Mouse (Mus musculus): ENCODE results near the gene Slc26a10. TPM values are rescaled to one million over a fixed set of nuclear protein-coding genes. Genes with fewer than 3 reads are reported as not detected.
"Not testable (repeated sequence)": the region's sequence is repeated elsewhere in the genome, so short reads cannot be mapped to it uniquely, and the experiment has no call there.

Gene Slc26a10
- polyA plus RNA-seq, 1 experiment from 2014 or later: 1.4 TPM

DNA sequence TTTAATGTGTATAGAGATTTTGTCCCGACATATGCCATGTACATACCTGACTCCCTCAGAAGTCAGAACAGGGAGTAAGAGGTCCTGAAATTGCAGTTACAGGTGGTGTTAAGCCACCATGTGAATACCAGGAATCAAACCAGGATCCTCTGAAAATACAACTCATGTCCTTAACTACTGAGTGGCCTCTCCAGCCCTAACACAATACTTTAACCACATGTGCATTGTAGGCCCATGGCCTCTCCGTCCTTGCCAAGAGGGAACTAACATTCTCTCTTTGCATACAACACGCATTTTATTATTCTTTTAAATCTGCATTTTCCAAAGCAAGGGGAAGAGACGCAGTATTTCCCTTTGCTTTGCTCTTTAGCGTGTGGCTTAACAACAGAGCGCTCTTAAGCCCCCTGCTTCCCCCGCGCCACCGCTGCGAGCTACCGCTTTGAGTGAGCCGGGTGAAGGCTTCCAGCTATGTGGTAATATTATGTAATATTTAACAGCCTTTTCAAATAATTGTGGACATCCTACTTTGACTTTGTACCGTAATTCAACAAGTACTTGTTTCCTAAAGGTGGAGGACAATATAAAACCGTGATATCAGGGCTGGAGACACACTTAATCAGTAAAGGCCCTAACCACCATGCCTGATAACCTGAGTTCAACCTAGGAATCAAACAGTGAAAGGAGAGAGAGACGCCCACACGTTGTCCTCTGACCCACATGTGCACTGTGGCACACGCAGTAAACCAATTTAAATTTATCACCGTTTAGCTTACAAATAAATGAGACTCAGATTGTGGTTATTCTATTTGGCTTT lies 41.9 kb downstream of the Slc26a10 start:
- peaks cover 7% of the 10 kb centered on the region; the same call in 1 of the 2 replicates for H3K4me1 ChIP-seq (ENCODE audit: control insufficient read depth, insufficient read depth, low read length)
- H3K4me2 ChIP-seq (ENCODE audit: low read depth, low read length): no peak overlapping the region
- H3K27me3 ChIP-seq (ENCODE audit: control insufficient read depth, insufficient read depth, low read length): no peaks in the 10 kb centered on the region
- ATAC-seq (ENCODE audit: insufficient read depth, low FRiP score): peak; percentile 84
- H3K27ac ChIP-seq (ENCODE audit: low read length): peak overlapping the region; percentile 65; the same call in 1 of the 2 replicates
- no peaks in the 10 kb centered on the region for H3K36me3 ChIP-seq (ENCODE audit: control insufficient read depth, insufficient read depth, low read length)
- no peak overlapping the region for H3K9ac ChIP-seq (ENCODE audit: low read length)
- no peaks in the 10 kb centered on the region for H3K9me3 ChIP-seq (replicated peaks; ENCODE audit: control insufficient read depth, low read length)
- 62% methylated on average over 18 of the region's 18 CpGs for WGBS
- no peak overlapping the region for H3K4me3 ChIP-seq (replicated peaks; ENCODE audit: low read length)

DNA sequence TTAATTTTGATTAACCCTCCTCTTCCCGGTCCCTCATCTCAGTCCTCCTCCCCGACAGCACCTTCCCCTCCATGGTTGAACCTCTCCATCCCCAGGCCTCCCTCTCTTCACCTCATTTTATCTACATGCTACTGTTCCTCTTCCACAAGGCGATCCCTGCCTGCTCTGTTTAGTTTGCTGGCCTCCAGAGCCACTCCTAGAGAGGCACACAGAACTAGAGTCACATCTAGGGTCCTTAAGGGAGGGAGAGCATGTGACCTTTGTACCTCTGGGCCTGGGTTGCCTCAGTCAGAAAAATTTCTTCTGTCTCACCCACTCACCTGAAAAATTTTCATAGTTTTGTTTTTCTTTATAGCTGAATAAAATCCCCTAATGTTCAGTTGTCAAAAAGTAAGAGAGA lies 42.5 kb downstream of the Slc26a10 start:
- Histone ChIP-seq H3K9ac (ENCODE audit: low read length) (no peak overlapping the region), H3K4me2 (ENCODE audit: low read depth, low read length) (no peak overlapping the region), H3K36me3 (ENCODE audit: control insufficient read depth, insufficient read depth, low read length) (no peaks in the 10 kb centered on the region), H3K9me3 (replicated peaks; ENCODE audit: control insufficient read depth, low read length) (no peaks in the 10 kb centered on the region), H3K4me3 (replicated peaks; ENCODE audit: low read length) (no peak overlapping the region), H3K27me3 (ENCODE audit: control insufficient read depth, insufficient read depth, low read length) (no peaks in the 10 kb centered on the region), H3K4me1 (ENCODE audit: control insufficient read depth, insufficient read depth, low read length) (peaks cover 7% of the 10 kb centered on the region; the same call in 1 of the 2 replicates), H3K27ac (ENCODE audit: low read length) (no peak overlapping the region; the same call in 1 of the 2 replicates)
- ATAC-seq (ENCODE audit: insufficient read depth, low FRiP score): no peak
- WGBS: 67% methylated on average over 3 of the region's 3 CpGs

DNA sequence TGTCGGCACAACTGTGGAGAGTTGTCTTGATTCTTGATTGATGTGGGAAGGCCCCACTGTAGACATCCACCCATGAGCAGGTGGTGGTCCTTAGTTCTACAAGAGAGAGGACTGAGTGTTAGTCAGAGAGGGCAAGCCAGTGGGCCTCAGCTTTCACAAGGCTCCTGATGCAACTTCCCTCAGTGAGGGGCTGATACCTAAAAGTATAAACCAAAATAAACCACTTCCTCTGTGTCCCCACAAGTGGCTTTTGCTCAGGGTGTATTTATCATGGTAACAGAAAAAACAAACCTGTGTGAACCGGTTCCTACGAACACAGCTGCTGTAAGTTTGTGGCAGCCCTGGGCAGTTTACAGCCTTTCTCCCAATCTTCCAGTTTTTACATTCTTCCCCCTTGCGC lies 43.9 kb downstream of the Slc26a10 start:
- Histone ChIP-seq H3K9me3 (replicated peaks; ENCODE audit: control insufficient read depth, low read length) (no peaks in the 10 kb centered on the region), H3K4me1 (ENCODE audit: control insufficient read depth, insufficient read depth, low read length) (peaks cover 7% of the 10 kb centered on the region; the same call in 1 of the 2 replicates), H3K36me3 (ENCODE audit: control insufficient read depth, insufficient read depth, low read length) (no peaks in the 10 kb centered on the region), H3K9ac (ENCODE audit: low read length) (no peak overlapping the region), H3K4me2 (ENCODE audit: low read depth, low read length) (no peak overlapping the region), H3K4me3 (replicated peaks; ENCODE audit: low read length) (no peak overlapping the region), H3K27ac (ENCODE audit: low read length) (peak overlapping the region; percentile 17; the same call in 1 of the 2 replicates), H3K27me3 (ENCODE audit: control insufficient read depth, insufficient read depth, low read length) (no peaks in the 10 kb centered on the region)
- ATAC-seq (ENCODE audit: insufficient read depth, low FRiP score): no peak
- WGBS: 63% methylated on average over 4 of the region's 4 CpGs

DNA sequence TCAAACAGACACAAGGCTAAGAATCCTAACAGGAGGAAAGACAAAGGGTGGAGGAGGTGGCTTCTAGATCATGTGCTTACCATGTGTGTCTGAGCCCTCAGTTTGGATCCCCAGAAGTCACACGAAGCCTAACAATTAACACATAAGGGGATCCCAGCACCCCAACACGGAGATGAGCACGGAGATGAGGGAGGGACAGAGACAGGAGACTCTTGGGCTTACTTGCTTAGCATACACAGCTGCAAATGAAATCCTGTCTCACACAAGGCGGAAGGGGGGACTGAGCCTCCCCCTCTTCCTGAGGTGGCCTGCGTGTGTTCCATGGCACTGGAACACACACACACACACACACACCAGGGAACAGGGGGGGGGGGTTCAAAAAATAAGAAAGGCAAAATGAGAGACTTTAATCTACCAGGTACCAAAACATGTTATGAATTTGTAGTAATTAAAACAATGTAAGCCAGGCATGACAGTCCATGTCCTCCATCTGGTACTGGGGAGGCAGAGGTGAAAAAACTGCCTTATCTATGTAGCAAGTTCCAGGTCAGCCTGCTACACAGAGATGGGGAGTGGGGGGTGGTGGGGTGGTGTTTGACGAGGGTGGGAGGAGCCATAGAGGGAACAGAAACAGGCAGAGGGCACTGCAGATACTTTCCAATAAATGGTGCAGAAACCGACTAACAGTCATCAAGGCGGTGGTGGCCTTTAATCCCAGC lies 45.2 kb downstream of the Slc26a10 start:
- H3K9me3 ChIP-seq (replicated peaks; ENCODE audit: control insufficient read depth, low read length): no peaks in the 10 kb centered on the region
- H3K4me2 ChIP-seq (ENCODE audit: low read depth, low read length): no peak overlapping the region
- H3K36me3 ChIP-seq (ENCODE audit: control insufficient read depth, insufficient read depth, low read length): no peaks in the 10 kb centered on the region
- H3K27ac ChIP-seq (ENCODE audit: low read length): 0 out of 2 replicates have a peak overlapping the region, but pooled peaks have one; percentile 17
- ATAC-seq (ENCODE audit: insufficient read depth, low FRiP score): peak; percentile 31; the same call in 1 of the 2 replicates
- no peaks in the 10 kb centered on the region for H3K27me3 ChIP-seq (ENCODE audit: control insufficient read depth, insufficient read depth, low read length)
- 37% methylated on average over 8 of the region's 8 CpGs for WGBS
- H3K4me3 ChIP-seq (replicated peaks; ENCODE audit: low read length): no peak overlapping the region
- H3K4me1 ChIP-seq (ENCODE audit: control insufficient read depth, insufficient read depth, low read length): peaks cover 7% of the 10 kb centered on the region; the same call in 1 of the 2 replicates
- H3K9ac ChIP-seq (ENCODE audit: low read length): 0 out of 2 replicates have a peak overlapping the region, but pooled peaks have one; percentile 26

DNA sequence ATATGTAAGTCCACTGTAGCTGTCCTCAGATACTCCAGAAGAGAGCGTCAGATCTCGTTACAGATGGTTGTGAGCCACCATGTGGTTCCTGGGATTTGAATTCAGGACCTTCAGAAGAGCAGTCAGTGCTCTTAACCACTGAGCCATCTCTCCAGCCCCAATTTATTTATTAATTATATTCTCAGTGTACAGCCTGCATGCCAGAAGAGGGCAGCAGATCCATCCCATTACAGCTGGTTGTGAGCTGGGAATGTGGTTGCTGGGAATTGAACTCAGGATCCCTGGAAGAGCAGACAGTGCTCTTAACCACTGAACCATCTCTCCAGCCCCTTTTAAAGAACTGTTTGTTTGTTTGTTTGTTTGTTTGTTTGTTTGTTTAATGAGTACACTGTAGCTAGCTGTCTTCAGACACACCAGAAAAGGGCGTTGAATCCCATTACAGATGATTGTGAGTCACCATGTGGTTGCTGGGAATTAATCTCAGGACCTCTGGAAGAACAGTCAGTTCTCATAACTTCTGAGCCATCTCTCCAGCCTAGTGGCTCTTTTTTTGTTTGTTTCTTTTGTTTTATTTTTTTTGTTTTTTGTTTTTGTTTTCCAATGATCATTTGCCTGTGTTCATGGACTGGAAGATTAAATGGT lies 45.9 kb downstream of the Slc26a10 start:
- not testable (repeated sequence) for H3K36me3 ChIP-seq (ENCODE audit: control insufficient read depth, insufficient read depth, low read length); H3K27me3 ChIP-seq (ENCODE audit: control insufficient read depth, insufficient read depth, low read length); H3K9ac ChIP-seq (ENCODE audit: low read length); H3K4me2 ChIP-seq (ENCODE audit: low read depth, low read length); H3K4me1 ChIP-seq (ENCODE audit: control insufficient read depth, insufficient read depth, low read length); H3K4me3 ChIP-seq (replicated peaks; ENCODE audit: low read length); ATAC-seq (ENCODE audit: insufficient read depth, low FRiP score); H3K27ac ChIP-seq (ENCODE audit: low read length); H3K9me3 ChIP-seq (replicated peaks; ENCODE audit: control insufficient read depth, low read length)
- 58% methylated on average over 3 of the region's 3 CpGs for WGBS

DNA sequence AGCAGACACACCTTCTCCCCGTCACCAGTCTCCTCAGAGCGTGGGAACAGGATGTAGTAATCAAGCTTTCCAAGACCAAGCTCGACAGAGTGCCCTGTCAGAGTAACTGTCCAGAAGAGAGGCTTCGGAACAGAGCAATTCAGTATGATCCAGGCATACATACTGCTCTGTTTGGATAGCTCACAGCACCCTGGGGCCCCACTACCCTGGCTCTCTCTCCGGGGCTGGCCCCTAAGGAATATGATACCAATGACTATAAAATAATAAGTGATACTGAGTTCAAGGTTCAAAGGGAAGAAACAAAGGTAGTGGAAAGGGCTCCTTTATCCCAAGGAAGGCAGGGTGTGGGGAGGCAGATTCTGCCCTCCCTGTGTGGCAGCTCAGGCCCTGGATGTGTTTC lies 48.0 kb downstream of the Slc26a10 start:
- H3K9ac ChIP-seq (ENCODE audit: low read length): no peak overlapping the region

DNA sequence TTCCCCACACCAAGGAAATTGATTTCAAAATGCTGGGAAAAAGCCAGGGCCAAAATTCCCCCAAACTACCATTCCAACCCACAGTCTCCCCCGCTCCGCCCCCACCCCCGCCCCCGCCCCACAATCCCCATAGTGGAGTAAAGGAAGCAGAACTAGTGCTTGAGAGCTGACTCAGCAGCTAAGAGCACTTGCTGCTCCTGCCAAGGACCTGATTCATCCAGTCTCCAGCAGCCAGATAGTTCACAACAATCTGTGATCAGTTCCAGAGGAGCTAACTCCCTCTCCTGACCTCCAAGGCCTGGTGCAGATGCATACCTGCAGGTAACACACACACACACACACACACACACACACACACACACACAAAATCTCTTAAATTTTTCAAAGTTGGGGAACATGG lies 51.0 kb downstream of the Slc26a10 start:
- WGBS: 68% methylated on average over 4 of the region's 4 CpGs
- H3K36me3 ChIP-seq (ENCODE audit: control insufficient read depth, insufficient read depth, low read length): no peaks in the 10 kb centered on the region
- no peaks in the 10 kb centered on the region for H3K9me3 ChIP-seq (replicated peaks; ENCODE audit: control insufficient read depth, low read length)
- H3K27me3 ChIP-seq (ENCODE audit: control insufficient read depth, insufficient read depth, low read length): no peaks in the 10 kb centered on the region
- ATAC-seq (ENCODE audit: insufficient read depth, low FRiP score): no peak
- H3K4me1 ChIP-seq (ENCODE audit: control insufficient read depth, insufficient read depth, low read length): no peaks in the 10 kb centered on the region
- H3K4me2 ChIP-seq (ENCODE audit: low read depth, low read length): no peak overlapping the region
- no peak overlapping the region for H3K27ac ChIP-seq (ENCODE audit: low read length)
- no peak overlapping the region for H3K9ac ChIP-seq (ENCODE audit: low read length)
- no peak overlapping the region for H3K4me3 ChIP-seq (replicated peaks; ENCODE audit: low read length)

More for the DNA sequence above, 48.0 kb downstream of the Slc26a10 start:
- H3K9me3 ChIP-seq (replicated peaks; ENCODE audit: control insufficient read depth, low read length): no peaks in the 10 kb centered on the region
- no peaks in the 10 kb centered on the region for H3K27me3 ChIP-seq (ENCODE audit: control insufficient read depth, insufficient read depth, low read length)
- 53% methylated on average over 5 of the region's 5 CpGs for WGBS
- ATAC-seq (ENCODE audit: insufficient read depth, low FRiP score): no peak
- H3K4me3 ChIP-seq (replicated peaks; ENCODE audit: low read length): no peak overlapping the region
- no peaks in the 10 kb centered on the region for H3K36me3 ChIP-seq (ENCODE audit: control insufficient read depth, insufficient read depth, low read length)
- no peak overlapping the region for H3K27ac ChIP-seq (ENCODE audit: low read length)
- no peak overlapping the region for H3K4me2 ChIP-seq (ENCODE audit: low read depth, low read length)
- H3K4me1 ChIP-seq (ENCODE audit: control insufficient read depth, insufficient read depth, low read length): peaks cover 7% of the 10 kb centered on the region; the same call in 1 of the 2 replicates

DNA sequence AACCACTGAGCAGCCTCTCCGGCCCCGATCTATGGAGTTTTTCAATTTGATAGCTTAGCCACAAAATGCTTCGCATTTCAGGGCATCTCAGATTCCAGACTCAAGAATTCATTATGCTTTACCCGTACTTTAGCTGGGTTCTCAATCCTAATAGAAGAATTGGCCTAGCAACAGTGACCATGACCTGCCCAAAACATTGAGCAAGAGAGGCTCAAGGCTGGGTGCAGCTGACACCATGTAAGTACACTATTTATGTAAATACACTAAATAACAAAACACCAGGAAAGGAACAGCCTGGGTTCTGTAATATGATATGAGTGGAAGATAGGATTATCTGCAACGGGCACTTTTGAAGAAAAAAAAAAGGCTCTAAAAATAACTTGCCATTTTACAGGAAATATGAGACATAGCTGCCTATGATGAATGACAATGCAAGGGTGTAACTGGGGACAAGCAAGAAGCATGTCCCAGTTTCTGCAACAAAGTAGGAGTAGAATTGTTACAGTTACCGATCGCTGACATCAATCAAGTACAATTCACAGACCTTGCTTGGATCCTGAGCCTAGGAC lies 52.6 kb downstream of the Slc26a10 start:
- H3K36me3 ChIP-seq (ENCODE audit: control insufficient read depth, insufficient read depth, low read length): no peaks in the 10 kb centered on the region
- peaks cover 3% of the 10 kb centered on the region; the same call in 1 of the 2 replicates for H3K4me1 ChIP-seq (ENCODE audit: control insufficient read depth, insufficient read depth, low read length)
- WGBS: 65% methylated on average over 7 of the region's 7 CpGs
- no peak overlapping the region for H3K4me2 ChIP-seq (ENCODE audit: low read depth, low read length)
- no peak overlapping the region for H3K27ac ChIP-seq (ENCODE audit: low read length)
- no peak overlapping the region for H3K4me3 ChIP-seq (replicated peaks; ENCODE audit: low read length)
- H3K9ac ChIP-seq (ENCODE audit: low read length): no peak overlapping the region
- ATAC-seq (ENCODE audit: insufficient read depth, low FRiP score): no peak
- no peaks in the 10 kb centered on the region for H3K27me3 ChIP-seq (ENCODE audit: control insufficient read depth, insufficient read depth, low read length)
- no peaks in the 10 kb centered on the region for H3K9me3 ChIP-seq (replicated peaks; ENCODE audit: control insufficient read depth, low read length)
